Mouse (Mus musculus): ENCODE data around the gene Gys2. TPM values are rescaled to one million over a fixed set of nuclear protein-coding genes. Genes with fewer than 3 reads are reported as not detected.
A peak's percentile ranks its signal among the peaks of the same experiment; 100 is the strongest.
"Not testable (repeated sequence)": the region's sequence is repeated elsewhere in the genome, so short reads cannot be mapped to it uniquely, and the experiment has no call there.

The Gys2 gene
- polyA plus RNA-seq, 1 experiment from 2014 or later = 0.08 TPM

DNA sequence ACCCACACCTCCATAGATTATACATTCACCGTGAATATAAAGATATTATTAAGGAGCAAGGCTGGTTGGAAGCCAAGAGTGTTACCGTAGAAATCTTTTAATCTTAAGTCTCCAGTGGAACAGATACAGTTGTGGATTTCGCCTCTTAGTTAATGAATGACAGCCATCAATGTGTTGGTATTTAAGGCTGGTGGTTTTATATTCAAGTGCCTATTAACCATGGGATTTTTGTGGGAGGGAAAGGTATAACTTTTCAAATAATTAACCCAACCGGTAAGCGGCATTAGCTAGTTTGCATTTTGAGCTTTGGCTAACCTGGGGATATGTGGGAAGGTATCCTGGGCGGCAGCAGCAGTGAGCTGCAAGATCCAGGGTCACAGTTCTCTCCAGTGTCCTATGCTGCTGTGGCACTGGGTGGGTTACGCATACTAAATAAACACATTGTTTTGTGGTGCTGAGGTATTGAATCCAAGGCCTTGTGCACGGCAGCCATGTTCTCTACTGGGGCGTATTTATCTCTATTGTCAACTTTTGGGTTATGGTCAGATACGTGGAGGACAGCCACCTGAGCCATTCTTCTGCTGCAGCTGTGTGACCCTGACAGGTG lies 29.7 kb upstream of the Gys2 start:
- Histone ChIP-seq H3K4me1 (replicated peaks) (peaks cover 28% of the 10 kb centered on the region), H3K27ac (no peak overlapping the region), H3K27me3 (ENCODE audit: insufficient read depth, poor library complexity, severe bottlenecking) (peaks cover 18% of the 10 kb centered on the region), H3K4me3 (no peak overlapping the region), H3K36me3 (peaks cover 69% of the 10 kb centered on the region), H3K9me3 (no peaks in the 10 kb centered on the region)
- 90% methylated on average over 10 of the region's 10 CpGs for WGBS
- DNase-seq (ENCODE audit: low spot score) = no peak

DNA sequence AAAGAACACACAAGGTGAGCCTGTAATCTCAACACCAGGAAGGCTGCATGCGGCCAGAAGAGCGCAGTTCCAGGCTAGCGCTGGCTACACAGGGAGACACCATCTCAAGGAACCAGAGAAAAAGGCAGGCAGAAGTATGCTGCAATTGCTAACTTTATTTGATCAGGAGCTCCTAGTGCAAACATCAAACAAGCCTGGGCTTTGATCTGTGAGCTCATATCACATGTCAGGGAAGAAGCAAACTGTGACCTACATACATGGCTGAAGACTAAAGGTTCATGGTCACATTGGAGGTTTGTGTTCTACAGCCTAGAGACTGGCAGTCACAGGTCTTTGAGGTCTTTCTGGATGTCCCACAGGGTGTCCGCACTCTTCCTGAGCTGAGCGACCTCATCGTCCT lies 17.2 kb upstream of the Gys2 start:
- WGBS = 95% methylated on average over 6 of the region's 6 CpGs
- H3K36me3 ChIP-seq = peaks cover 70% of the 10 kb centered on the region
- not testable (repeated sequence) for H3K27ac ChIP-seq; H3K27me3 ChIP-seq (ENCODE audit: insufficient read depth, poor library complexity, severe bottlenecking); H3K4me1 ChIP-seq (replicated peaks); DNase-seq (ENCODE audit: low spot score); H3K9me3 ChIP-seq; H3K4me3 ChIP-seq

DNA sequence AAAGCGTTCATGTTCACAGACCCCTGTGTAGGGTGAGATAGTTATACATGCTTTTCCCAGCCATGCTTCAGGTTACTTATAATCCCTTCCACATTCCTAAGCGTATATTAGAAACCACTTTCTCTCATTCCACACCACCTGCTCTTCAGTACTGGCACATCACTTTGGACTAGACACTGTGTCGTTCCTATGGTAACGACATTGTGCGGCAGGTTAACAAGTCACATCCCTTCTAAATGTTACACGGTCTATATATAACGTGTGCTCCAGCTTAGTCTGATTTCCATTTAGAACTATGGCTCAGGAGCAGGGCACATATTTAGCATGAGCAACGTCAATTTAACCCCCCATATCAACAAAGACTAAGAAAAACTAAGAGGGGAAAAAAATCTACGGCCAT lies 14.7 kb upstream of the Gys2 start:
- Histone ChIP-seq H3K36me3 (peaks cover 46% of the 10 kb centered on the region), H3K9me3 (no peaks in the 10 kb centered on the region), H3K27me3 (ENCODE audit: insufficient read depth, poor library complexity, severe bottlenecking) (no peaks in the 10 kb centered on the region), H3K4me1 (replicated peaks) (no peaks in the 10 kb centered on the region), H3K27ac (no peak overlapping the region), H3K4me3 (no peak overlapping the region)
- 92% methylated on average over 9 of the region's 9 CpGs for WGBS
- DNase-seq (ENCODE audit: low spot score) = no peak

DNA sequence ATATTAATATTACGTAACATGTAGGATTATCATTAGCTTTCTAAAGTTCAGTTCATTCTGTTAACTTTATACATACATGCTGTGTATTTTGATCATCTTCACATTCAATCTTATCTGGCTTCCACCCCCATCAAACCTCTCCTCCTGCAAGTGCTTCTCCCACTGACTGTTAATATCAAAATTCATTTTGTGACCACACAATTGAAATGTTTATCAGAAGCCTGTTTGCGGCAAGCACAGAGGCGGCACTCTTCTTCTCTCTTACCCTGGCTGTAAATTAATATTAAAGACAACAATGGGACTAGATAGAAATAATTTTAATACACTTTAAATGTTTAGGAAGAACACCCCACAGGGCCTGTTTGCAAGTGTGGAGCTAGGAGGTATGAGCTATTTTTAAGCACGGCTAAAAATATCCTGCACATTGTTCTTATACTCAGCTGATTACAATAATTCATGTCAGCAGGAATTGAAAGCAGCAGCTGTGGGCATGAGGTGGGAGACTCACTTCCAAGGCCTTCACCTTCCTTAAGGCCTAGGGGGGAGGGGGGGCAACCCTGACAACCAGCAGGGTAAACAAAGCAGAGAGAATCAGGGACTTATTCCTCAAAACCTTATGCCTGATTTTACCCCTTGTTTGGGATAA lies 12.7 kb upstream of the Gys2 start:
- Histone ChIP-seq H3K36me3 (peaks cover 27% of the 10 kb centered on the region), H3K9me3 (no peaks in the 10 kb centered on the region), H3K27ac (no peak overlapping the region), H3K4me3 (no peak overlapping the region), H3K27me3 (ENCODE audit: insufficient read depth, poor library complexity, severe bottlenecking) (no peaks in the 10 kb centered on the region), H3K4me1 (replicated peaks) (no peaks in the 10 kb centered on the region)
- no peak for DNase-seq (ENCODE audit: low spot score)
- WGBS = 94% methylated on average over 4 of the region's 4 CpGs

DNA sequence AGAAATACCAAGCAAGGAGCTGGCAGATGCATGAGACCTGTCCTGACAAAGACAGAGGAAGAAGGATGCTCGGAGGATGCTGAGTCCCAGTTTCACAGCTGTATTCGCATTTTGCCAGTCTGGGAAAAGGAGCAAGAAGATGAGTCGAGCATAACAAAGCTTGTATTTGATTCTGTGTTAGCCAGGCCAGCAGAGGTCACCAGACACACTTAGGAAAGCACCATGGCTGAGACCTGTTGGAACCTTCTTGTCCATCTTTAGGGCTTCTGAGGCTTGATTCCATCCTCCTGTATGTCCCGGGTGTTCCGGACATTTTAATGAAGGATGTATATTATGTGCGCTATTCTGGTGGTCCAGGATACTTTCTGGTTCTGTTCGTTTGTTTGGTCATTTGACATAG lies 4.3 kb upstream of the Gys2 start:
- Histone ChIP-seq H3K4me1 (replicated peaks) (no peaks in the 10 kb centered on the region), H3K27me3 (ENCODE audit: insufficient read depth, poor library complexity, severe bottlenecking) (no peaks in the 10 kb centered on the region), H3K27ac (no peak overlapping the region), H3K9me3 (no peaks in the 10 kb centered on the region), H3K36me3 (no peaks in the 10 kb centered on the region), H3K4me3 (no peak overlapping the region)
- DNase-seq (ENCODE audit: low spot score) = no peak
- WGBS = 81% methylated on average over 7 of the region's 7 CpGs

DNA sequence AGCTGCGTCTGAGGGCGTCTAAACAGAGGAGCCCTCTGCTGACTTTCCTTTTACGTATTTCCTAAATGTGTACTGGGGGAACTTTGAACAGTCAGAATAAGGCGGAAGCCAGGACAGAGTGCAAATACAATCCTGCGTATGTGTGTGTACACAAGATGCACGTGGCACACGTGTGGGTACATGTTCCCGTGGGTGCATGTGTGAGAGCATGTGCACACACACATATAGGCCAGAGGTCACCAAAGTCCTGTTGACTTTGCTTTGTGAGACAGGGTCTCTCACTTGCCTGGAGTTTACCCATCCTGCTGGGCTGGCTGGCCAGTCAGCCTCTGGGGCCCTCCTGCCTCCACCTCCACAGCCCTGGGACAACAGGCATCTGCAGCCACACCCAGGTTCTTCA lies 1.8 kb downstream of the Gys2 start:
- H3K4me1 ChIP-seq (replicated peaks) = no peaks in the 10 kb centered on the region
- H3K36me3 ChIP-seq = no peaks in the 10 kb centered on the region
- no peak overlapping the region for H3K4me3 ChIP-seq
- H3K27me3 ChIP-seq (ENCODE audit: insufficient read depth, poor library complexity, severe bottlenecking) = no peaks in the 10 kb centered on the region
- H3K9me3 ChIP-seq = no peaks in the 10 kb centered on the region
- WGBS = 86% methylated on average over 8 of the region's 8 CpGs
- DNase-seq (ENCODE audit: low spot score) = no peak
- no peak overlapping the region for H3K27ac ChIP-seq

DNA sequence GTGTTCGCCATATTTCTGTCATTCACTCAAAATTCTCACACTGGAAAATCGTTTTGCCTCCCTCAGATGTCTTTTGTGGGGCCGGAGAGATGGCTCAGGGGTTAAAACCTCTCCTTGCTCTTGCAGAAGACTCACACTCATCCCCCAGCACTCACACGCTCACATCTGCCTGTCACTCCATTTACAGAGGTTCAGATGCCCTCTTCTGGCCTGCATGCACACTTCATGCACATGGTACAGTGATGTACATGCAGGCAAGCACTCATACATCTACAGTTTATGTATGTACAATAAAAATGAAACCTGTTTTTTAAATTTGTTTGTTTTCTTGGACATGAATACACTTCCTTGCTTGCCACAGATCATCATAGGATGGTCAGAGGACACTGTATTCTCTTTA lies 3.3 kb downstream of the Gys2 start:
- peak; percentile 15 for DNase-seq (ENCODE audit: low spot score)
- H3K36me3 ChIP-seq = no peaks in the 10 kb centered on the region
- no peaks in the 10 kb centered on the region for H3K9me3 ChIP-seq
- no peaks in the 10 kb centered on the region for H3K27me3 ChIP-seq (ENCODE audit: insufficient read depth, poor library complexity, severe bottlenecking)
- no peak overlapping the region for H3K27ac ChIP-seq
- 72% methylated on average over 4 of the region's 4 CpGs for WGBS
- no peak overlapping the region for H3K4me3 ChIP-seq
- 0 out of 2 replicates have a peak, but pooled peaks cover under 1% of the 10 kb centered on the region for H3K4me1 ChIP-seq (replicated peaks)

DNA sequence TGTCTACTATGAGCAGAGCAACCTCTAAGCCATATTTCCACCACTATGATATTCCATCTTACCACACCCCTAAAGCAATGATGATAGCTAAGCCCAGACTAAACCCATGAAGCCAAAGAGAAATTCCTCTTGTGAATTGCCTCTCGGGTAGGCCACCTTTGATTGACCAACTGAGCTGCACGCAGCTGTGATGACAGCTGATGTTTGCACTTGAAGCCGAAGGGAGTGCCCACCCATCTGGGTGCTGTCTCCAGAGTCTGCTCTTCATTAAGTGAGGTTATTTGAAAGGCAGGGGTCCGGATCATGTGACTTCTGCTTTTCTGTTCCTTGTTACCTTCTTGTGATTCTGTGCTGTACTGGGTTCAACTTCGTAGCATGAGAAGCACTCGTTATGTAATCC lies 10.7 kb downstream of the Gys2 start:
- WGBS = 72% methylated on average over 6 of the region's 6 CpGs
- no peaks in the 10 kb centered on the region for H3K9me3 ChIP-seq
- H3K27ac ChIP-seq = no peak overlapping the region
- H3K4me3 ChIP-seq = no peak overlapping the region
- H3K27me3 ChIP-seq (ENCODE audit: insufficient read depth, poor library complexity, severe bottlenecking) = no peaks in the 10 kb centered on the region
- H3K36me3 ChIP-seq = no peaks in the 10 kb centered on the region
- H3K4me1 ChIP-seq (replicated peaks) = peaks cover 16% of the 10 kb centered on the region; the same call in 1 of the 2 replicates
- DNase-seq (ENCODE audit: low spot score) = no peak

DNA sequence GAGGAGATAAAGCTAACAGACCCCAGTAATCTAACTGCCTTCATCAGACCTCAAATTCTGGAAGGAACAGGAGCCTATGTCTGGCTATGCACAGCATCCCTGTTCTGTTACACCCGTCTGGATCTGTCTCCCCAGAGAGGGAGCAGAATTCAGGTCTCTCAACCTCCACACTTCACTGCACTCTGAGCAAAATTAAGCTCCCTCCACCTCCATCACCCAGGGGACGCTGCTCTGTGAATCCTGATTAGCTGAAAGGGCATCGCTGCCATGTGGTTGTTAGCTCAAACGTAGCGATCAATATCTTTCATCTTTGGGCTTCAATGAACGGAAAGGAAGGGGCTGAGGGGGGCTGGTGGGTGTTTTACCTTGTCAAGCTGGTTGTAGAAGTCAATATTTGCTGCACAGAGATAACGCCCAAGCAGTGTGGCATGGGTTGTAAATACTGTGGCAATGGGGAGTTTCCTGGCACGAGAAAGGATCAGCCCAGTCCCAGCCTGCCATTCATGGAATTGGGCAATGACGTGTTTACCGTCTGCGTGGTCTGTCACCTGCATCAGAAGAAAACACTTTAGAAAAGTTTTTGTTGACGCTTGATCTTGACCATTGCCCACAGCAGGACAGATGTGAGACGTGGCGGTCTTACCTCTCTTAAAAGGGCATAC lies 13.8 kb downstream of the Gys2 start:
- Histone ChIP-seq H3K27me3 (ENCODE audit: insufficient read depth, poor library complexity, severe bottlenecking) (no peaks in the 10 kb centered on the region), H3K9me3 (no peaks in the 10 kb centered on the region), H3K27ac (peak overlapping the region; percentile 25; the same call in 1 of the 2 replicates), H3K36me3 (no peaks in the 10 kb centered on the region), H3K4me3 (no peak overlapping the region), H3K4me1 (replicated peaks) (peaks cover 13% of the 10 kb centered on the region; the same call in 1 of the 2 replicates)
- WGBS = 75% methylated on average over 14 of the region's 14 CpGs
- no peak for DNase-seq (ENCODE audit: low spot score)

DNA sequence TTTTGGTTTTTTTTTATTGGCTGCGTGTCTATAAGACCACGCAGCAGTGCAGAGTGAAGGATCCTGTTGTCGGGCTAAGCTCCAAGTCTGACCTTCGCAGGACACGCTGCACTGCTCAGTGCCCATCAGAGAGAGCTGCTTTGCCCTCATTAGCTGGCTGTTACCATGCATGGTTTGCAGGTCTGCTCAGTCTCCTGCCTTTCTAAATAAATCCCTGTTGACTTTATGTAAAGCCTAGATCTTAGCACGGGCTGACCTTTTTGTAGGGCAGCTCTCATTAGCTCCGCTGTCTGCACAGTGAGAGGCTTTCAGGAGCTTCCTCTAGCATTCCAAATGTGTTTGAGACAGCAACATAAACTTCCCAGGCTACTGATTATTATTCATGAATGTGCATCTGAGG lies 14.9 kb downstream of the Gys2 start:
- Histone ChIP-seq H3K4me3 (no peak overlapping the region), H3K27me3 (ENCODE audit: insufficient read depth, poor library complexity, severe bottlenecking) (no peaks in the 10 kb centered on the region), H3K36me3 (no peaks in the 10 kb centered on the region), H3K9me3 (no peaks in the 10 kb centered on the region), H3K27ac (0 out of 2 replicates have a peak overlapping the region, but pooled peaks have one; percentile 23), H3K4me1 (replicated peaks) (peaks cover 13% of the 10 kb centered on the region; the same call in 1 of the 2 replicates)
- DNase-seq (ENCODE audit: low spot score) = no peak
- WGBS = 58% methylated on average over 7 of the region's 7 CpGs

DNA sequence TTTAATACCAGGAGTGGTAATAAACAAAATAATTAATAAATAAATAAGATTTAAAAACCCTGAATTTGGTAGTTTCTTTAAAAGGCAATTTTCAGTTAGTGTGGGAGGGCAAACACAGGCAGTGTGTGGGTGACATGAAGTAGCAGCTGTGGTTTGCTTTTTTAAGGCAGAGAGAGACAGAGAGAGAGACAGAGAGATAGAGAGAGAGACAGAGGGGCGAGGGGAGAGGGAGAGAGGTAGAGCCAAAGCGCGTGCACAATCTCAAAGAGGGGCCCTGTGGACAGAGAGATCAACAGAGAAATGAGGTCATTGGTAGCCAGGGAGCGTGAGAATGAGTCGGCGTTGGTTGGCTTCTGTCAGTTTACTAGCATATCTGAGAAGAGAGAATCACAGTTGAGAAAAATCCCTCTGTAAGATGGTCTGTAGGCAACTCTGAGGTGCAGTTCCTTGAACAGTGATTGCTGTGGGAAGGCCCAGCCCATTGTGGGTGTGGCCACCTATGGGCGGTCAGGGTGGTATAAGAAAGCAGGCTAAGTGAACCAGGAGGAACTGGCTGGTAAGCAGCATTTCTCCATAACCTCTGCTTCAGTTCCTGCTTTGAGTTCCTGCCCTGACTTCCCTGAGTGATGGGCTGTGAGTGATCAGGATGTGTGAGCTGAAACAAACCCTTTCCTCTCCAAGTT lies 17.5 kb downstream of the Gys2 start:
- H3K9me3 ChIP-seq = no peaks in the 10 kb centered on the region
- no peaks in the 10 kb centered on the region for H3K27me3 ChIP-seq (ENCODE audit: insufficient read depth, poor library complexity, severe bottlenecking)
- H3K36me3 ChIP-seq = no peaks in the 10 kb centered on the region
- whole genome bisulfite sequencing = 71% methylated on average over 7 of the region's 7 CpGs
- H3K4me1 ChIP-seq (replicated peaks) = peaks cover 13% of the 10 kb centered on the region; the same call in 1 of the 2 replicates
- H3K27ac ChIP-seq = no peak overlapping the region
- DNase-seq (ENCODE audit: low spot score) = no peak
- no peak overlapping the region for H3K4me3 ChIP-seq

DNA sequence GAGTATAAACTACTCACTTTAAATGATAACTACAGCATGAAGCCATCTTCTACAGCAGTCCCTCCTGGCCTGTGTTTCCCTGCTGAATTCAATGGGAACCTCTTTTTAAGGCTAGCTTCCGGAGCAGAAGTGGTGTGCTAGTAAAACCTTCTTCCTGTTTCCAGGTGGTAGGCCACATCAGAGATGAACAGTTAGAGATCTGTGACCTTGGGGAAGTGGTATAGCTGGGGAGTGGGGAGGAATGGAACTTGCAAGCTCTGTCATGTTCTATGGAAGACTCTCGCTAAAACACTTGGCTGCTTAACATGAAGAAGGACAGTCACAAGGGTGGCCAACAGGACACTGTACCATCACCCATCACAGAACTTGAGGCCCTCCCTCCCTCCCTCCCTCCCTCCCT lies 19.6 kb downstream of the Gys2 start:
- no peaks in the 10 kb centered on the region for H3K27me3 ChIP-seq (ENCODE audit: insufficient read depth, poor library complexity, severe bottlenecking)
- peaks cover 6% of the 10 kb centered on the region; the same call in 1 of the 2 replicates for H3K4me1 ChIP-seq (replicated peaks)
- H3K4me3 ChIP-seq = no peak overlapping the region
- DNase-seq (ENCODE audit: low spot score) = no peak
- WGBS = 83% methylated on average over 2 of the region's 2 CpGs
- H3K9me3 ChIP-seq = no peaks in the 10 kb centered on the region
- no peaks in the 10 kb centered on the region for H3K36me3 ChIP-seq
- H3K27ac ChIP-seq = no peak overlapping the region

DNA sequence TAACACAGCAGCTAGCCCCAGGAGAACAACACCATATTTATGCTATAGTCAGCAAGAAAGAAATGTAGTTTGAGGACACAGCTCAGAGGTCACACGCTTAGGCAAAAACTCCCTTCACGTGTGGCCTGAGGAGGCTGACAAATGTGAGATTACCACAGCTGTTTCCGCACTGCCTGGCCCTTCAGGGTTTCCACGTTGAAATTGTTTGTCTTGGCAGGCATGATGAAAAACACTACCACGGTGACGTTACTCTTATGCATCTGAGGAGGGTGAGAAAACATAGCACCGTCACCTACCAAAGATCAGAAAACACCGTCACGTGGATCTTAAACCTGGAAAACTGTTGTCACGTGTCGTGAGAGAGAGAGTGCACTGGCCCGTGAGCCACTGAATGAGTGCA lies 21.5 kb downstream of the Gys2 start:
- Histone ChIP-seq H3K27me3 (ENCODE audit: insufficient read depth, poor library complexity, severe bottlenecking) (no peaks in the 10 kb centered on the region), H3K27ac (no peak overlapping the region), H3K4me3 (no peak overlapping the region), H3K4me1 (replicated peaks) (no peaks in the 10 kb centered on the region), H3K9me3 (no peaks in the 10 kb centered on the region), H3K36me3 (no peaks in the 10 kb centered on the region)
- DNase-seq (ENCODE audit: low spot score) = no peak
- WGBS = 86% methylated on average over 12 of the region's 12 CpGs

Measured in hindbrain, embryonic 10.5 days (tissue).